Mouse (Mus musculus) B cell, adult 62 days (primary cell): ENCODE results near the gene Rpl5. TPM values are rescaled to one million over a fixed set of nuclear protein-coding genes. Genes with fewer than 3 reads are reported as not detected.

Experiments used
- total RNA-seq: library from RNA; stranded (reverse); gene quantifications from 4 replicates; pipeline ENCODE4 v1.2.4, GENCODE M21; 2023

Rpl5 gene
- total RNA-seq, result 147 to 158 TPM (median 150 TPM) in 4 replicates

DNA sequence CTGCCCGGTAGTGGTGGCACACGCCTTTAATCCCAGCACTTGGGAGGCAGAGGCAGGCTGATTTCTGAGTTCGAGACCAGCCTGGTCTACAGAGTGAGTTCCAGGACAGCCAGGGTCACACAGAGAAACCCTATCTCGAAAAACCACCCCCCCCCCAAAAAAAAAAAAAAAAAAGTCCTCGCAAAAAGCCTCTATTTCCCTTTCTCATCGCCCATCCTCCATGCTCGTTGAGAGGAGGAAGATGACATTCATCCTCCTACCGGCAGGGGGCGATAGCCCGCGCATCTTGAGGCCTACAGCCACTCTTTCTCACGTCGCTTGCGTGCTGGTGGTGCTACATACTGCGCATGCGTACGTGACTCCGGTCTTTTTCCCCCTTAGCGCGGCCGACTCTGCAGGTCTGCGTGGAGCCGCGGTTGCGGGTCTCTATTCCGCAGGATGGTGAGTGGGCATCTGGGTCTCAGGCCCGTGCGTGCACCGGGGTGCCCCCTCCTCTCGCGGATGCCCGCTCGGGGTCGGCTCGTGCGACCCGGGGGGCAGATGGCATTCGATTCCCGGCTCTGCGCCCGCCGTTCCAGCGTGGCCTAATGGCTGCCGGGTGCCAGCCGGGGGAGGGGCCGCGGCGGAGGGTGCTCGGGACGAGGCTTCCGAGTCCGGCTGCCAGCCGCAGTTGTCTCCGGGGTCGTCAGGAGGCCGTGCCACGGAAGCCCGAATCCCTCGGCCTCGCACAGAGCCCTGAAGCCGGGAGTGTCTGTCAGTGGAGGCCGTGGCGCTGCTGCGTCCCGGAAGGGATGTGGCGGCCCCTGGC lies at the start of gene Rpl5:
Rpl5 (plus strand) TSS at position 297 of the 808 bp plus-strand sequence.

GRCm38 (mm10) chr5:107874561-107875260 lies 25.6 kb upstream of the Rpl5 start, which contains the start of gene Evi5:
Gene Evi5, minus strand, starts transcription at chr5:107875107.

Other genes starting within 250 kb of the Rpl5 start
- 44.8 to 56.0 TPM (median 50.8 TPM) in 4 replicates for gene Gfi1, start 174.5 kb upstream of the Rpl5 start, total RNA-seq
- not detected in 4 replicates for gene Ube2d2b, start 70.4 kb upstream of the Rpl5 start, total RNA-seq
- 14.8 to 23.7 TPM (median 19.2 TPM) in 4 replicates for gene Evi5, start 25.4 kb upstream of the Rpl5 start, total RNA-seq
- gene Fam69a, start 86.6 kb downstream of the Rpl5 start, total RNA-seq, result 54.2 to 66.2 TPM (median 58.0 TPM) in 4 replicates
- 86.3 to 97.3 TPM (median 93.8 TPM) in 4 replicates for gene Mtf2, start 165.2 kb downstream of the Rpl5 start, total RNA-seq
- gene Tmed5, start 232.1 kb downstream of the Rpl5 start, total RNA-seq, result 76.1 to 81.6 TPM (median 80.7 TPM) in 4 replicates
- 1.8 to 2.1 TPM (median 2.0 TPM) in 4 replicates for gene Ccdc18, start 232.4 kb downstream of the Rpl5 start, total RNA-seq